Mouse (Mus musculus) stomach, postnatal 0 days (tissue): ENCODE data around the gene Cnot8.

Experiments used
- CTCF ChIP-seq: IDR thresholded peaks from 2 replicates; pipeline ENCODE4 v1.5.1; 2016; ENCODE audit warnings: antibody characterized with exemption, low read depth, mild to moderate bottlenecking, moderate library complexity
- EP300 ChIP-seq: optimal IDR thresholded peaks from 2 replicates; pipeline ENCODE3; 2016; ENCODE audit warnings: antibody characterized with exemption

DNA sequence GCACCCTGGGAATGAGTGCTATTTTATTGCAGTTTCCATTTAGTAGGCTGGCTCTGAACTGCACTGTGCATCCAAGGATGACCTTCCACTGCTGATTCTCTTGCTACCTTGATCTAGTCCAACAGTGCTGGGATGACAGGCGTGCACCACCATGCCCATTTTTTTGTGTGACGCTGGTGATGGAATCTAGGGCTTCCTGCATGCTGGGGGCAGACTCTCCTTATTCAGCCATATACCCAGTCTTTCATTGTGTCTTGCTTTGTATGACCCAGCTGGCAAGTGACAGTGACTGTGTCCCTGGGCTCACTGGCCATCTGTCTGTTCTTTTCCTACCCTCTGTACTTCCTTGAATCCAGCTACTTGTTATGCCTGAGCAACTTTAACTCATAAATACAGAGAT is 19.8 kb downstream of the Cnot8 start:
- TF ChIP-seq CTCF (no peak), EP300 (no peak)
